Mouse (Mus musculus) midbrain, embryonic 16.5 days (tissue): ENCODE data around the gene Rab31. TPM values are rescaled to one million over a fixed set of nuclear protein-coding genes. Genes with fewer than 3 reads are reported as not detected.

ENCODE experiments used
- ATAC-seq: fragments of 200-750 bp; cut with Nextera tagmentation; 2 replicates; pipeline ENCODE4 v1.8.0; 2017; ENCODE audit warnings: moderate TSS enrichment
- H3K27ac ChIP-seq: fragments of 300-500 bp; sonication (generic); 2 replicates; pipeline ENCODE4 v1.5.1; 2014; ENCODE audit warnings: mild to moderate bottlenecking, low read length, mixed read lengths
- H3K27me3 ChIP-seq: fragments of 300-500 bp; sonication (generic); 2 replicates; pipeline ENCODE4 v1.6.1; 2014; ENCODE audit warnings: low read depth, low read length, mixed read lengths; ENCODE audit not compliant: control insufficient read depth, insufficient read depth
- H3K36me3 ChIP-seq: fragments of 300-500 bp; sonication (generic); 2 replicates; pipeline ENCODE4 v1.6.1; 2014; ENCODE audit warnings: mild to moderate bottlenecking, low read length, moderate library complexity, mixed read lengths; ENCODE audit not compliant: control insufficient read depth, insufficient read depth
- H3K4me1 ChIP-seq: fragments of 300-500 bp; sonication (generic); 2 replicates; pipeline ENCODE4 v1.6.1; 2014; ENCODE audit warnings: mild to moderate bottlenecking, low read length, mixed read lengths; ENCODE audit not compliant: control insufficient read depth, insufficient read depth
- H3K4me2 ChIP-seq: fragments of 300-500 bp; sonication (generic); 2 replicates; pipeline ENCODE4 v1.6.1; 2014; ENCODE audit warnings: mild to moderate bottlenecking, low read length, mixed read lengths
- H3K4me3 ChIP-seq: fragments of 300-500 bp; sonication (generic); 2 replicates; pipeline ENCODE4 v1.5.1; 2014; ENCODE audit warnings: low read depth, mild to moderate bottlenecking, low read length, moderate library complexity, mixed read lengths
- H3K9ac ChIP-seq: fragments of 300-500 bp; sonication (generic); 2 replicates; pipeline ENCODE4 v1.6.1; 2014; ENCODE audit warnings: low read depth, low read length, mixed read lengths
- H3K9me3 ChIP-seq: fragments of 300-500 bp; sonication (generic); replicated peaks from 2 replicates; pipeline ENCODE4 v1.6.1; 2014; ENCODE audit warnings: mild to moderate bottlenecking, low read length, mixed read lengths; ENCODE audit not compliant: control insufficient read depth, poor library complexity, severe bottlenecking
- WGBS: fragments of 180-500 bp; shearing (Covaris S2); extraction: QIAGEN DNeasy Blood & Tissue Kit; methylation state at CpG from one replicate; pipeline ENCODE4 v1.1.7; 2014; 5-methylcytosine and 5-hydroxymethylcytosine counted together
- polyA plus RNA-seq: library from polyadenylated mRNA; unstranded; fragments of >200 nt; fragmentation: Nextera tagmentation; extraction: Ambion mirVana; gene quantifications from 2 replicates; pipeline ENCODE4 v1.2.1, GENCODE M21; 2015

Rab31 gene
- polyA plus RNA-seq, 1 experiment from 2014 or later, result 79.4 TPM

GRCm38 (mm10) chr17:65724254-65724653 lies 48.3 kb downstream of the Rab31 start:
- H3K4me2 ChIP-seq, result no peak overlapping the region
- no peaks in the 10 kb centered on the region for H3K27me3 ChIP-seq
- H3K4me1 ChIP-seq, result no peaks in the 10 kb centered on the region
- WGBS, result 83% methylated on average over 11 of the region's 11 CpGs
- H3K9me3 ChIP-seq, result no peaks in the 10 kb centered on the region
- ATAC-seq, result no peak
- H3K27ac ChIP-seq, result no peak overlapping the region
- no peaks in the 10 kb centered on the region for H3K36me3 ChIP-seq
- no peak overlapping the region for H3K4me3 ChIP-seq
- H3K9ac ChIP-seq, result no peak overlapping the region

- H3K27me3 ChIP-seq, result no peaks in the 10 kb centered on the region
- no peaks in the 10 kb centered on the region for H3K36me3 ChIP-seq
- H3K4me3 ChIP-seq, result no peak overlapping the region
- 91% methylated on average over 8 of the region's 8 CpGs for WGBS
- H3K4me2 ChIP-seq, result no peak overlapping the region
- H3K9me3 ChIP-seq, result no peaks in the 10 kb centered on the region
- no peak for ATAC-seq
- H3K27ac ChIP-seq, result no peak overlapping the region
- no peaks in the 10 kb centered on the region for H3K4me1 ChIP-seq
- H3K9ac ChIP-seq, result no peak overlapping the region
Observed at GRCm38 (mm10) chr17:65723633-65724032, 48.9 kb downstream of the Rab31 start.

GRCm38 (mm10) chr17:65721330-65721729 lies 51.2 kb downstream of the Rab31 start:
- H3K4me1 ChIP-seq, result no peaks in the 10 kb centered on the region
- no peaks in the 10 kb centered on the region for H3K27me3 ChIP-seq
- no peak overlapping the region for H3K4me3 ChIP-seq
- no peak overlapping the region for H3K27ac ChIP-seq
- no peak overlapping the region for H3K4me2 ChIP-seq
- H3K36me3 ChIP-seq, result no peaks in the 10 kb centered on the region
- no peaks in the 10 kb centered on the region for H3K9me3 ChIP-seq
- H3K9ac ChIP-seq, result no peak overlapping the region
- ATAC-seq, result no peak

- 97% methylated on average over 5 of the region's 5 CpGs for WGBS
- Histone ChIP-seq H3K4me2 (no peak overlapping the region), H3K36me3 (no peaks in the 10 kb centered on the region), H3K27ac (no peak overlapping the region), H3K9ac (no peak overlapping the region), H3K4me3 (no peak overlapping the region), H3K9me3 (no peaks in the 10 kb centered on the region), H3K27me3 (no peaks in the 10 kb centered on the region), H3K4me1 (no peaks in the 10 kb centered on the region)
- no peak for ATAC-seq
Observed at GRCm38 (mm10) chr17:65719826-65720225, 52.7 kb downstream of the Rab31 start.

- no peaks in the 10 kb centered on the region for H3K9me3 ChIP-seq
- no peak overlapping the region for H3K27ac ChIP-seq
- no peak overlapping the region for H3K4me2 ChIP-seq
- WGBS, result 93% methylated on average over 2 of the region's 2 CpGs
- H3K36me3 ChIP-seq, result no peaks in the 10 kb centered on the region
- no peak for ATAC-seq
- no peaks in the 10 kb centered on the region for H3K4me1 ChIP-seq
- H3K4me3 ChIP-seq, result no peak overlapping the region
- H3K9ac ChIP-seq, result no peak overlapping the region
- no peaks in the 10 kb centered on the region for H3K27me3 ChIP-seq
Observed at GRCm38 (mm10) chr17:65718578-65718977, 54.0 kb downstream of the Rab31 start.

- ATAC-seq, result no peak
- Histone ChIP-seq H3K4me3 (no peak overlapping the region), H3K9ac (no peak overlapping the region), H3K27ac (no peak overlapping the region), H3K4me2 (no peak overlapping the region), H3K36me3 (no peaks in the 10 kb centered on the region), H3K9me3 (no peaks in the 10 kb centered on the region), H3K4me1 (no peaks in the 10 kb centered on the region), H3K27me3 (no peaks in the 10 kb centered on the region)
- WGBS, result 88% methylated on average over 4 of the region's 4 CpGs
Observed at GRCm38 (mm10) chr17:65717658-65718199, 54.8 kb downstream of the Rab31 start.

- H3K4me2 ChIP-seq, result no peak overlapping the region
- H3K9ac ChIP-seq, result no peak overlapping the region
- 81% methylated on average over 8 of the region's 8 CpGs for WGBS
- peaks cover 8% of the 10 kb centered on the region for H3K9me3 ChIP-seq
- H3K27me3 ChIP-seq, result no peaks in the 10 kb centered on the region
- no peaks in the 10 kb centered on the region for H3K4me1 ChIP-seq
- H3K27ac ChIP-seq, result no peak overlapping the region
- peaks cover 15% of the 10 kb centered on the region for H3K36me3 ChIP-seq
- H3K4me3 ChIP-seq, result no peak overlapping the region
- no peak for ATAC-seq
Observed at GRCm38 (mm10) chr17:65714060-65714459, 58.5 kb downstream of the Rab31 start.

- Histone ChIP-seq H3K27ac (no peak overlapping the region), H3K4me3 (no peak overlapping the region), H3K9ac (no peak overlapping the region), H3K36me3 (peaks cover 15% of the 10 kb centered on the region), H3K4me2 (no peak overlapping the region), H3K4me1 (no peaks in the 10 kb centered on the region), H3K9me3 (peaks cover 8% of the 10 kb centered on the region), H3K27me3 (no peaks in the 10 kb centered on the region)
- ATAC-seq, result no peak
- WGBS, result 93% methylated on average over 13 of the region's 13 CpGs
Observed at GRCm38 (mm10) chr17:65712861-65713535, 59.6 kb downstream of the Rab31 start.

GRCm38 (mm10) chr17:65711779-65712178 lies 60.8 kb downstream of the Rab31 start:
- H3K27ac ChIP-seq, result no peak overlapping the region
- no peak overlapping the region for H3K4me2 ChIP-seq
- WGBS, result over 99% methylated on average over 5 of the region's 5 CpGs
- ATAC-seq, result no peak
- no peaks in the 10 kb centered on the region for H3K4me1 ChIP-seq
- H3K4me3 ChIP-seq, result no peak overlapping the region
- H3K9ac ChIP-seq, result no peak overlapping the region
- H3K36me3 ChIP-seq, result peaks cover 15% of the 10 kb centered on the region
- H3K27me3 ChIP-seq, result no peaks in the 10 kb centered on the region
- peaks cover 8% of the 10 kb centered on the region for H3K9me3 ChIP-seq
